Mouse (Mus musculus) embryo, embryonic 11 days (tissue): ENCODE data around the gene Cdc20.

Source experiments
- DNase-seq: peaks from one replicate; pipeline ENCODE4 v3.0.0-alpha.2; 2015

Cdc20 gene

DNA sequence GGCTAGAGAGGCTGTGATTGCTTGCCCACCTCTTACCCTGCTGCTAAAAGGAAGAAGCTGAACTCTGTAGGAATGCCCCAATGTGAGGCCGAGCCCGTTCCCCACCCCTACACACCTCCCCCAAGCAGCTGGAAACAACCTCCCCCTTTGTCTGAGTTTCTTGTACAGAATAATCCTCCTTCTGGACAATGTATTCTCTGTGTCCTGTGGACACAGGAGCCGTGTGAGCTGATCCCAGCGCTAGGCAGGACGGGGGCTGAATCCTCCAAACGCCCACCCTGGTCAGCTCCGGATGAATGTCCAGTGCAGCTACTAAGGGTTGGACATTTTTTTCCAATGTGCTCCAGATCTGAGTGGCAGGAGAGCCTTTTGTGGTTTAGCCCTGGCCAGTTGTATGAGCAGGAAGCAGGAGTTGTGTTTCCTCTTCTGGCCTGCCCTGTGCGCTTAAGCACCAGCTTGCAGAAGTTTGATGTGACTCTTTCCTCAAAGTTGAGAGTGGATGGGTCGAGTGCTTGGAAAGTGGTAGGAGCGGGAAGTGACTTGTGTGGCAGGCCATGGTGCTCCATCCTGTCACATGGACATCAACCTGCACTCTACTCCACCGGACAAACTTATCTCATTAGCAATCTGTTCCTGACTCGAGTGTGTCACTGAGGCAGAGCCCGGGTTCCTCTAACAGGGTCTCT, 19.9 kb downstream of the Cdc20 start:
- no peak for DNase-seq

- DNase-seq: no peak
Observed at GRCm38 (mm10) chr4:118416329-118416728, 20.8 kb downstream of the Cdc20 start.

DNA sequence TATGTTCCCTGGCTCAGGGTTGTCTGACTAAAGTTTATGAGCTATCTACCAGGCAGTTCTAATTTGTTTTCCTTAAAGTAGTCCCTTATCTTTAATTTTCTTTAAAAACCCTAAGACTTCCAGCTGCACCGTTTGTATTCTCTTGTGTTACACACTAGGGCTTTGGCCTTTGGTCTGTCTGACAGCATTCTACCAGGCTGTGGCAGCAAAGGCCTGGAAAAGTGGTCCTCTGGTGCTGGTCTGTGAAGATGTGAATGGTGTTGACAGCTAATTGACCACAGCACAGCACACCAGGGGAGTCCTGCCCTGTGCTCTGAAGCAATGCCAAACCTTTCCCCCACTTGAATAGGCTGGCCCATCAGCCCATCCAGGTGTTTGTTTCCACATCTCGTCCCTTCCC, 21.4 kb downstream of the Cdc20 start:
- no peak for DNase-seq

DNA sequence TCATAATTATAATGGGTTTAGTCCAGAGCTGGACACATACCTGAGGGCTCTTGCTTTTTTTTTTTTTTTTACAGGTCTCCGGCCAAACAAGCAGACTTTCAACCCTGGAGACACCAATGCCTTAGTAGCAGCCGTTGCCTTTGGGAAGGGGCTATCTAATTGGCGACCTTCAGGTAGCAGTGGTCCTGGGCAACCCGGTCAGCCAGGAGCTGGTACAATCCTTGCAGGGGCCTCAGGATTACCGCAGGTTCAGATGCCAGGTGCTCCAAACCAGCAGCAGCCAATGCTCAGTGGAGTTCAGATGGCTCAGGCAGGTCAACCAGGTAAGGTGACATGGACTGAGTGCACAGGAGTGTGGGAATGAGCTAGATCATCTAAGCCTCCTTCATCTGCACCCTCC, 23.6 kb downstream of the Cdc20 start:
- no peak for DNase-seq

GRCm38 (mm10) chr4:118410871-118411270, 26.3 kb downstream of the Cdc20 start:
- DNase-seq: no peak

DNA sequence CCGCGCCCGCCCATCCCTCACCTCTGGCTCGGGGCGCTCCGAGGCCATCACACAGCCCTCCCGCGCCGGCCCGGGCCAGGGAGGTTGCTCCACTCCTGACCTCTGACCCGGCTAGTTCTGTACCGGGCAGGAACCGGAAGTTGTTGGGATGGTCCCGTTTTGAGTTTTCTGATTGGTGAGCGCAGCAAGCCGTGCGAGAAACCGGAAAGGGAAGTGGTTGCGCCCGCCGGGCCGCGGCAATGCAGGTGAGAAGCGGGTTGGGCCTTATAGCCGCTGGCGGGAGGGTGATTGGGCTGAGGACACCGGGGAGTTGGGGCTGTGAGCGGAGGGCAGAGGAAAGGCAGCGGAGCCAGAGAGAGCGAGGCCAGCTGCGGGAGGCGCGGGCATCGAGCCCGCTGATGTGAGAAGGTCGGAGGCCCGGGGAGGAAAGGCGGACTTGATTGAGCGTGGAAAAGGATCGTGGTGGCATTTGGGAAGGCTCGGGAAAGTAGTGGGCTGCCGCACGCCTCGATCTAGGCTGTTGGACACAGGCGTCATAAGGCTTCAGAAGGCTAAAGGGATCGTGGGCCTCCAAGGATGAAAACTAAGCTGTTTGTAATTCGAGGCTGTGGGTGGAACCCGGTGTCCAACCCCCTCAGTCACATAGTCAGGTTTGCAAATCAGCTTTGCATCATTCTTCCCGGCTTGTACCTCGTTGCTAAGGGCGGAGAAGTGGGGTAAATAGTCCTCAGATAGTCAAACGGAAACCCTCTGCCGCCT, 27.8 kb downstream of the Cdc20 start, which contains the start of the genes Szt2 and Med8:
Szt2 (minus strand) TSS at position 132 of the 759 bp plus-strand sequence.
Med8 (plus strand) TSS at position 196 of the 759 bp plus-strand sequence.
- peak; percentile 97 for DNase-seq

DNA sequence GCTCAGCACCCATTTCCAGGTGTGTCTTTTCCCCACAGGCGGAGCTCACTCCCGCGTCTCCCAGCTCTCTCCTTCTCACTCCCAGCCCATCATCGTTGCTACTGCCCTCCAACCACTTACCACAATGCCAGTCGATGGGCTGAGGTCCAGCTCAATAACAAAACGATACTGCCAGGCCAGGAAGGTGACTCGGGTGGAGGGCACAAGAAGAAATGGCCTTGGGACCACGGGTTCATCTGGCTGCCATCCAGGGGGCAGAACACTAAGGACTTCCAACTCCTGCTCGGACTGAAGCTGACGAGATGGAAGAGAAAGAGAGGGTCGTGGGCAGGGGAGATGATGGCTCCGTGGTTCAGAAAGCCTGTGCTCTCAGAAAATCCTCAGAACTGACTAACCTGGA, 34.5 kb downstream of the Cdc20 start:
- DNase-seq: no peak

GRCm38 (mm10) chr4:118401918-118402317, 35.2 kb downstream of the Cdc20 start:
- DNase-seq: no peak

DNA sequence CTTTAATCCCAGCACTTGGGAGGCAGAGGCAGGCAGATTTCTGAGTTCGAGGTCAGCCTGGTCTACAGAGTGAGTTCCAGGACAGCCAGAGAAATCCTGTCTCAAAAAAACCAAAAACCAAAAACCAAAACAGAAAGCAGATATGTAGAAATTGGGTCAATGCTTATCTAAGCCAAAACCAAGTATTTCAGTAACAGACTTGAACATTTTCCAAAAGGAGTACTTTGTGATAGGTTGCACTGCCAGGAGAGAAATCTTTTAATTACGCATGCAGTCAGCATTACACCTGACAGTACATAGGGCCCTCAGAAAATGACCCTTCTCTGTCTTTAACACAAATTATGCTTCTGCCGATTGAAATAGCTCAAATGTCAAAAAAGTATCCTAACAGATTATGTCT, 35.7 kb downstream of the Cdc20 start:
- DNase-seq: no peak

DNA sequence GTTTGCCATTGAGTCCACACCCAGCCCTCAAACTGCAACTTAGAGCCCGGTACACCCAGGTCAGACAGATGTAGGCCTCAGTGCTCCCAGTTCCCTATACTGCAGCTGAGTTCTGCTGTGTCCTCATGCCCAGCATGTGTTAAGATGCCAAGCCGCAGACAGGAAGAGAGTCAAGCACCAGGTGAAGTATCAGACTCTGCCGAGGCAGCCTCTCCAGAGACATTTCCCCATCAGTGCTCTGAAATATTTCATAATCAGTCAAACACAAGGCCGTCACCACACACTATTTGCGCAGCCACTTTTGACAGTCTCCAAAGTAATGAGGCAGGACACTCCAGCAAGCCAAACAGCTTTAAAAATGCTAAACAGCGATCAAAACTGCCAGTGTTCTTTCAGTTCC, 38.8 kb downstream of the Cdc20 start:
- DNase-seq: no peak

GRCm38 (mm10) chr4:118396433-118396832, 40.7 kb downstream of the Cdc20 start:
- no peak for DNase-seq

DNA sequence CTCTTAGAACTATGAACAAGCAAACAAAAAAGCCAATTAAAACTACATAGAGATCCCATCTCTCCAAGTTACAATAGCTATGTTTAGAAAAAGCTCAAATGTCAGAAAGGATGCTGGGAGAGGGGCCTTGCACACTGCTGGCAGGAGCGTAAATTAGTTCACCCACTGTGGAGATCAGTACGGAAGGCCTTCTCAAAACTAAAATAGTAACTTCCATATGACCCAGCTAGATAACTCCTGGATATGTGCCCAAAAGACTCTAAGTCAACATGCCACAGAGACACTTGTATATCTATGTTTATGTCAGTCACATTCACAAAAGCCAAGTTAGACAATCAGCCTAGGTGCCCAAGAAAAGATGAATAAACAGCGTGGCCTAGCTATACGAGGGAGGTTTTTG, 41.9 kb downstream of the Cdc20 start:
- no peak for DNase-seq

DNA sequence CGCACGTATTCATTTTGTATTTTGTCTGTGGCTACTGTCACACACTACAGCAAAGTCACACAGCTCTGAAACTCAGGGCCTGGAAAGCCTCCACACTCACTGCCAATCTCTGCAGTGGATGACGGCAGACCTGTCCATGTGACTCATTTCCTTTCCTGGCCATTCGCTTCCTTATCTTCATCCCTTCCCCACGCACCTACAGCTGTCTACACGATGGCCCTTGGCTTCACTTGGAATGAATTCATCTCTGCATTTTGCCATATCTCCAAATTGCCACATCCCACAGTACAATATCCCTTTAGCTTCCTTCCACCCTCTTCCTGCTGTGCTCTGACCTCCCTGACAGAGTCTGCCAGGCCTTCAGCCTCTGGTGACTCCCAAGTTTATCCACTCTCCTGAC, 42.6 kb downstream of the Cdc20 start:
- no peak for DNase-seq

- no peak for DNase-seq
Observed at GRCm38 (mm10) chr4:118390146-118390545, 47.0 kb downstream of the Cdc20 start.

DNA sequence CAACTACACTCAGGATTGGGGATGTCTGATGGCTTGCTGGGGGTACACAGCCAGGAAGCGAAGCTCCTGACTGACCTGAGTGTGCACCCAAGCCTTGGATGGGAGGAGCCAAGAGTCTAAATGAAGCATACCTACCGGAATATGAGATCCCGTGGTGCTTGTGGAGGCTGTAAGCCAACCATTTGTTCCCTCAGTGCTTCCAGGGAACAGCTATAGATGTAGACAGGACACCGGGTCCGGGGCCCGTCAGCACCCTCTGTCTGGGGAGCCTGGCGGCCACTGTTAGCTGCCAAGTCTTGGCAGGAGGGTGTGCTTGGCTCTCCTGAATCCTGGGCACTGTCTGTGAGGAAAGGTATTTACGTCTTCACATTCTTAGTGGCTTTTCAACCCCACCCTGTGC, 49.8 kb downstream of the Cdc20 start:
- no peak for DNase-seq

- DNase-seq: no peak
Observed at GRCm38 (mm10) chr4:118383271-118383670, 53.9 kb downstream of the Cdc20 start.
